Mouse (Mus musculus): Measurements from ENCODE around the gene Serpina10. TPM values are rescaled to one million over a fixed set of nuclear protein-coding genes. Genes with fewer than 3 reads are reported as not detected.
"Not testable (repeated sequence)": the region's sequence is repeated elsewhere in the genome, so short reads cannot be mapped to it uniquely, and the experiment has no call there.

Gene Serpina10
- polyA plus RNA-seq, 2 experiments = not detected

DNA sequence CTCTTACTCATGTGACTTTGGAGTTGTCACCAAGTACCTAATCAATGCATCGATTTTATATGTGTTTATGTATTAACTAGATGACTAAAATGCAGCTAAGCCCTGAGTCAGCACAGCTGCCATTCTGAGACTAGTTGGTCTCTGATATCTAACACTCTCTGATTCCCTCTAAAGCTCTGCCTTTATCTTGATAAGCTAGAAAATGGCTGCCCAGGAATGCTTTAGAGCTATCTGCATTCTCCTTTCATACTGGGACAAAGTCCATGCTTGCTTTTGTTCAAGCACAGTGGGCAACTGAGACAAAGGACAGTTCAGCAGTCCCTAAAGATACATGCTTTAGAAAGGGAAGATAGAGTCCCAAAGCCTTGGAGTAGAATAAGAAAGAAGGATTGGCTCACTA lies 16.1 kb downstream of the Serpina10 start:
- H3K27ac ChIP-seq (replicated peaks; ENCODE audit: low read depth, low read length) = no peak overlapping the region
- WGBS = 79% methylated on average over 1 of the region's 1 CpGs
- no peaks in the 10 kb centered on the region for H3K4me1 ChIP-seq (ENCODE audit: control insufficient read depth, insufficient read depth, low read length)
- ATAC-seq (ENCODE audit: low FRiP score, low read depth) (no peak), DNase-seq (ENCODE audit: low spot score) (no peak)
- no peaks in the 10 kb centered on the region for H3K36me3 ChIP-seq (ENCODE audit: control insufficient read depth, insufficient read depth, low read length)
- H3K27me3 ChIP-seq (ENCODE audit: control insufficient read depth, insufficient read depth, low read length) = no peaks in the 10 kb centered on the region
- H3K9me3 ChIP-seq (ENCODE audit: control insufficient read depth, low read length) = no peaks in the 10 kb centered on the region
- no peak for TF ChIP-seq POLR2A (IDR thresholded peaks at IDR 0.05; ENCODE audit: borderline replicate concordance, extremely low read depth, insufficient read depth, insufficient read length)
- H3K4me2 ChIP-seq (replicated peaks; ENCODE audit: low read depth, low read length, severe bottlenecking) = no peak overlapping the region
- H3K4me3 ChIP-seq (replicated peaks; ENCODE audit: low read length) = no peak overlapping the region
- no peak overlapping the region for H3K9ac ChIP-seq (ENCODE audit: low read depth, low read length, severe bottlenecking)

GRCm38 (mm10) chr12:103601839-103602238 lies 29.4 kb downstream of the Serpina10 start:
- no peak for TF ChIP-seq POLR2A (IDR thresholded peaks at IDR 0.05; ENCODE audit: borderline replicate concordance, extremely low read depth, insufficient read depth, insufficient read length)
- Histone ChIP-seq H3K9ac (ENCODE audit: low read depth, low read length, severe bottlenecking) (no peak overlapping the region), H3K9me3 (ENCODE audit: control insufficient read depth, low read length) (no peaks in the 10 kb centered on the region), H3K27ac (replicated peaks; ENCODE audit: low read depth, low read length) (no peak overlapping the region), H3K4me3 (replicated peaks; ENCODE audit: low read length) (no peak overlapping the region), H3K27me3 (ENCODE audit: control insufficient read depth, insufficient read depth, low read length) (no peaks in the 10 kb centered on the region), H3K36me3 (ENCODE audit: control insufficient read depth, insufficient read depth, low read length) (no peaks in the 10 kb centered on the region), H3K4me2 (replicated peaks; ENCODE audit: low read depth, low read length, severe bottlenecking) (no peak overlapping the region), H3K4me1 (ENCODE audit: control insufficient read depth, insufficient read depth, low read length) (no peaks in the 10 kb centered on the region)
- 51% methylated on average over 3 of the region's 3 CpGs for WGBS
- no peak for DNase-seq (ENCODE audit: low spot score)
- ATAC-seq (ENCODE audit: low FRiP score, low read depth) = no peak

GRCm38 (mm10) chr12:103600364-103600763 lies 30.9 kb downstream of the Serpina10 start:
- H3K36me3 ChIP-seq (ENCODE audit: control insufficient read depth, insufficient read depth, low read length) = no peaks in the 10 kb centered on the region
- whole genome bisulfite sequencing = 38% methylated on average over 3 of the region's 3 CpGs
- no peak for TF ChIP-seq POLR2A (IDR thresholded peaks at IDR 0.05; ENCODE audit: borderline replicate concordance, extremely low read depth, insufficient read depth, insufficient read length)
- no peak overlapping the region for H3K4me2 ChIP-seq (replicated peaks; ENCODE audit: low read depth, low read length, severe bottlenecking)
- no peak overlapping the region for H3K4me3 ChIP-seq (replicated peaks; ENCODE audit: low read length)
- no peaks in the 10 kb centered on the region for H3K27me3 ChIP-seq (ENCODE audit: control insufficient read depth, insufficient read depth, low read length)
- H3K4me1 ChIP-seq (ENCODE audit: control insufficient read depth, insufficient read depth, low read length) = no peaks in the 10 kb centered on the region
- ATAC-seq (ENCODE audit: low FRiP score, low read depth) = no peak
- no peaks in the 10 kb centered on the region for H3K9me3 ChIP-seq (ENCODE audit: control insufficient read depth, low read length)
- no peak for DNase-seq (ENCODE audit: low spot score)
- H3K9ac ChIP-seq (ENCODE audit: low read depth, low read length, severe bottlenecking) = no peak overlapping the region
- H3K27ac ChIP-seq (replicated peaks; ENCODE audit: low read depth, low read length) = no peak overlapping the region

- Histone ChIP-seq H3K4me1 (ENCODE audit: control insufficient read depth, insufficient read depth, low read length) (no peaks in the 10 kb centered on the region), H3K27ac (replicated peaks; ENCODE audit: low read depth, low read length) (no peak overlapping the region), H3K4me2 (replicated peaks; ENCODE audit: low read depth, low read length, severe bottlenecking) (no peak overlapping the region)
These were observed 32.8 kb downstream of the Serpina10 start for GRCm38 (mm10) chr12:103598411-103598810.

GRCm38 (mm10) chr12:103583771-103584170 lies 47.5 kb downstream of the Serpina10 start:
- WGBS = 53% methylated on average over 8 of the region's 8 CpGs

More at GRCm38 (mm10) chr12:103598411-103598810, 32.8 kb downstream of the Serpina10 start:
- no peak overlapping the region for H3K9ac ChIP-seq (ENCODE audit: low read depth, low read length, severe bottlenecking)
- no peak overlapping the region for H3K4me3 ChIP-seq (replicated peaks; ENCODE audit: low read length)
- no peaks in the 10 kb centered on the region for H3K36me3 ChIP-seq (ENCODE audit: control insufficient read depth, insufficient read depth, low read length)
- no peaks in the 10 kb centered on the region for H3K27me3 ChIP-seq (ENCODE audit: control insufficient read depth, insufficient read depth, low read length)
- H3K9me3 ChIP-seq (ENCODE audit: control insufficient read depth, low read length) = no peaks in the 10 kb centered on the region
- DNase-seq (ENCODE audit: low spot score) (no peak), ATAC-seq (ENCODE audit: low FRiP score, low read depth) (no peak)
- WGBS = 72% methylated on average over 2 of the region's 2 CpGs
- no peak for TF ChIP-seq POLR2A (IDR thresholded peaks at IDR 0.05; ENCODE audit: borderline replicate concordance, extremely low read depth, insufficient read depth, insufficient read length)

GRCm38 (mm10) chr12:103578148-103578547 lies 53.1 kb downstream of the Serpina10 start:
- ATAC-seq (ENCODE audit: low FRiP score, low read depth); H3K4me1 ChIP-seq (ENCODE audit: control insufficient read depth, insufficient read depth, low read length); H3K36me3 ChIP-seq (ENCODE audit: control insufficient read depth, insufficient read depth, low read length); H3K9ac ChIP-seq (ENCODE audit: low read depth, low read length, severe bottlenecking); H3K27me3 ChIP-seq (ENCODE audit: control insufficient read depth, insufficient read depth, low read length); H3K4me3 ChIP-seq (replicated peaks; ENCODE audit: low read length); H3K4me2 ChIP-seq (replicated peaks; ENCODE audit: low read depth, low read length, severe bottlenecking); H3K9me3 ChIP-seq (ENCODE audit: control insufficient read depth, low read length); H3K27ac ChIP-seq (replicated peaks; ENCODE audit: low read depth, low read length); DNase-seq (ENCODE audit: low spot score): not testable (repeated sequence)
- 89% methylated on average over 6 of the region's 6 CpGs for WGBS

More at GRCm38 (mm10) chr12:103583771-103584170, 47.5 kb downstream of the Serpina10 start:
- H3K9ac ChIP-seq (ENCODE audit: low read depth, low read length, severe bottlenecking) = no peak overlapping the region
- DNase-seq (ENCODE audit: low spot score) = no peak
- H3K27ac ChIP-seq (replicated peaks; ENCODE audit: low read depth, low read length) = no peak overlapping the region
- H3K4me2 ChIP-seq (replicated peaks; ENCODE audit: low read depth, low read length, severe bottlenecking) = no peak overlapping the region
- TF ChIP-seq POLR2A (IDR thresholded peaks at IDR 0.05; ENCODE audit: borderline replicate concordance, extremely low read depth, insufficient read depth, insufficient read length) = no peak
- no peak overlapping the region for H3K4me3 ChIP-seq (replicated peaks; ENCODE audit: low read length)
- H3K4me1 ChIP-seq (ENCODE audit: control insufficient read depth, insufficient read depth, low read length) = no peaks in the 10 kb centered on the region
- H3K9me3 ChIP-seq (ENCODE audit: control insufficient read depth, low read length) = no peaks in the 10 kb centered on the region
- ATAC-seq (ENCODE audit: low FRiP score, low read depth) = no peak
- H3K36me3 ChIP-seq (ENCODE audit: control insufficient read depth, insufficient read depth, low read length) = no peaks in the 10 kb centered on the region
- no peaks in the 10 kb centered on the region for H3K27me3 ChIP-seq (ENCODE audit: control insufficient read depth, insufficient read depth, low read length)

All from limb, embryonic 14.5 days (tissue).